Mouse (Mus musculus): Measurements from ENCODE around the gene Ptgir. TPM values are rescaled to one million over a fixed set of nuclear protein-coding genes. Genes with fewer than 3 reads are reported as not detected.

Gene Ptgir
- polyA plus RNA-seq, 1 experiment from 2014 or later: 3.0 TPM

Other genes starting within 250 kb of the Ptgir start
- not detected in 2 replicates for gene Ceacam15, start 230.8 kb upstream of the Ptgir start, polyA plus RNA-seq (2016; fragmentation: Nextera tagmentation; extraction: Ambion mirVana)
- gene Ceacam9, start 184.6 kb upstream of the Ptgir start, polyA plus RNA-seq (2016; fragmentation: Nextera tagmentation; extraction: Ambion mirVana): not detected in 2 replicates
- gene Ap2s1, start 168.1 kb upstream of the Ptgir start, polyA plus RNA-seq (2016; fragmentation: Nextera tagmentation; extraction: Ambion mirVana): 286 and 298 TPM in 2 replicates
- gene Slc1a5, start 125.2 kb upstream of the Ptgir start, polyA plus RNA-seq (2016; fragmentation: Nextera tagmentation; extraction: Ambion mirVana): 17.8 and 18.9 TPM in 2 replicates
- 170 and 172 TPM in 2 replicates for gene Strn4, start 90.6 kb upstream of the Ptgir start, polyA plus RNA-seq (2016; fragmentation: Nextera tagmentation; extraction: Ambion mirVana)
- 35.7 and 36.2 TPM in 2 replicates for gene Fkrp, start 89.8 kb upstream of the Ptgir start, polyA plus RNA-seq (2016; fragmentation: Nextera tagmentation; extraction: Ambion mirVana)
- gene Prkd2, start 63.6 kb upstream of the Ptgir start, polyA plus RNA-seq (2016; fragmentation: Nextera tagmentation; extraction: Ambion mirVana): 9.5 and 10.4 TPM in 2 replicates
- 9.0 and 10.2 TPM in 2 replicates for gene Dact3, start 31.2 kb upstream of the Ptgir start, polyA plus RNA-seq (2016; fragmentation: Nextera tagmentation; extraction: Ambion mirVana)
- 8.4 and 9.6 TPM in 2 replicates for gene Gng8, start 14.7 kb upstream of the Ptgir start, polyA plus RNA-seq (2016; fragmentation: Nextera tagmentation; extraction: Ambion mirVana)
- gene Calm3, start 17.6 kb downstream of the Ptgir start, polyA plus RNA-seq (2016; fragmentation: Nextera tagmentation; extraction: Ambion mirVana): 213 and 232 TPM in 2 replicates
- 40.2 and 47.5 TPM in 2 replicates for gene Pnmal2, start 38.2 kb downstream of the Ptgir start, polyA plus RNA-seq (2016; fragmentation: Nextera tagmentation; extraction: Ambion mirVana)
- 25.6 and 26.2 TPM in 2 replicates for gene Pnmal1, start 53.2 kb downstream of the Ptgir start, polyA plus RNA-seq (2016; fragmentation: Nextera tagmentation; extraction: Ambion mirVana)
- gene Gm42372, start 76.6 kb downstream of the Ptgir start, polyA plus RNA-seq (2016; fragmentation: Nextera tagmentation; extraction: Ambion mirVana): 1.5 and 2.0 TPM in 2 replicates
- 7.9 and 15.3 TPM in 2 replicates for gene Ccdc8, start 86.2 kb downstream of the Ptgir start, polyA plus RNA-seq (2016; fragmentation: Nextera tagmentation; extraction: Ambion mirVana)
- gene Ppp5c, start 121.4 kb downstream of the Ptgir start, polyA plus RNA-seq (2016; fragmentation: Nextera tagmentation; extraction: Ambion mirVana): 112 and 113 TPM in 2 replicates
- 5.2 and 5.7 TPM in 2 replicates for gene Hif3a, start 155.9 kb downstream of the Ptgir start, polyA plus RNA-seq (2016; fragmentation: Nextera tagmentation; extraction: Ambion mirVana)
- 0.27 and 0.28 TPM in 2 replicates for gene Psg16, start 167.6 kb downstream of the Ptgir start, polyA plus RNA-seq (2016; fragmentation: Nextera tagmentation; extraction: Ambion mirVana)
- not detected in 2 replicates for gene Ceacam3, start 243.8 kb downstream of the Ptgir start, polyA plus RNA-seq (2016; fragmentation: Nextera tagmentation; extraction: Ambion mirVana)

Measured in neural tube, embryonic 12.5 days (tissue).